Mouse (Mus musculus): ENCODE results near the gene Cym. TPM values are rescaled to one million over a fixed set of nuclear protein-coding genes. Genes with fewer than 3 reads are reported as not detected.

The Cym gene
- polyA plus RNA-seq, 1 experiment from 2014 or later = 6.3 TPM

- Histone ChIP-seq H3K9me3 (replicated peaks) (no peaks in the 10 kb centered on the region), H3K4me3 (no peak overlapping the region), H3K9ac (no peak overlapping the region), H3K4me1 (replicated peaks) (no peaks in the 10 kb centered on the region), H3K27me3 (peaks cover 14% of the 10 kb centered on the region), H3K27ac (no peak overlapping the region), H3K4me2 (no peak overlapping the region), H3K36me3 (no peaks in the 10 kb centered on the region)
- 0 out of 2 replicates have a peak, but pooled peaks have one; percentile 8 for ATAC-seq (replicated peaks; ENCODE audit: insufficient number of reproducible peaks, insufficient read depth, low FRiP score, low read depth)
- WGBS = 30% methylated on average over 6 of the region's 6 CpGs
These were observed 33.2 kb downstream of the Cym start for GRCm38 (mm10) chr3:107188226-107188899.

- Histone ChIP-seq H3K4me1 (replicated peaks) (no peaks in the 10 kb centered on the region), H3K9ac (no peak overlapping the region), H3K9me3 (replicated peaks) (no peaks in the 10 kb centered on the region), H3K4me2 (no peak overlapping the region), H3K27me3 (peaks cover 11% of the 10 kb centered on the region), H3K4me3 (no peak overlapping the region), H3K36me3 (no peaks in the 10 kb centered on the region), H3K27ac (no peak overlapping the region)
- no peak for ATAC-seq (replicated peaks; ENCODE audit: insufficient number of reproducible peaks, insufficient read depth, low FRiP score, low read depth)
- WGBS = 68% methylated on average over 4 of the region's 4 CpGs
These were observed 34.5 kb downstream of the Cym start for GRCm38 (mm10) chr3:107187022-107187421.

- Histone ChIP-seq H3K27ac (no peak overlapping the region), H3K4me3 (no peak overlapping the region), H3K4me1 (replicated peaks) (no peaks in the 10 kb centered on the region), H3K36me3 (no peaks in the 10 kb centered on the region), H3K27me3 (peaks cover 8% of the 10 kb centered on the region), H3K9ac (no peak overlapping the region), H3K4me2 (no peak overlapping the region), H3K9me3 (replicated peaks) (no peaks in the 10 kb centered on the region)
- 64% methylated on average over 3 of the region's 3 CpGs for WGBS
- no peak for ATAC-seq (replicated peaks; ENCODE audit: insufficient number of reproducible peaks, insufficient read depth, low FRiP score, low read depth)
These were observed 35.9 kb downstream of the Cym start for GRCm38 (mm10) chr3:107185597-107185996.

DNA sequence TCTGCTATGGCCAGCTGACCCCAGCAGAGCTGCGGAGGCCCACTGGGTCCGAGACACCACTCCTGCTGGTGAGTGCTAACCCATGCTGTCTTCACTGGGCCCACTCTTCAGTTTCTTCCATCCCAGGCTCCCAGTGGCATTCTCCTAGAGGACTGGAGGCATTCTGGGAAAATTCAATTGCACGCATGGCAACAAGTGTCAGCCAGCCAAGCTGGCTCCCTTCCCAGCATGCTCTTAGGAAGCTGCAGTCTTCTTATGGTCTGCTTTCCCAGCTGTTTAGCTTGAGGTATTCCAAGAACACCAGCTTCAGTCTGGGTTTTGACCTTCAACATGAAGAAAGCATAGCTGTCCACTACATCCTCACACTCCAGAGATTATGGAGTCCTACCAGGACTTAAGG lies 38.4 kb downstream of the Cym start:
- no peak overlapping the region for H3K4me2 ChIP-seq
- H3K9me3 ChIP-seq (replicated peaks) = no peaks in the 10 kb centered on the region
- no peaks in the 10 kb centered on the region for H3K27me3 ChIP-seq
- ATAC-seq (replicated peaks; ENCODE audit: insufficient number of reproducible peaks, insufficient read depth, low FRiP score, low read depth) = no peak
- H3K4me1 ChIP-seq (replicated peaks) = no peaks in the 10 kb centered on the region
- 59% methylated on average over 3 of the region's 3 CpGs for WGBS
- H3K9ac ChIP-seq = no peak overlapping the region
- no peak overlapping the region for H3K4me3 ChIP-seq
- no peaks in the 10 kb centered on the region for H3K36me3 ChIP-seq
- no peak overlapping the region for H3K27ac ChIP-seq

- no peak within 1 kb of the TSS for H3K4me2 ChIP-seq
- no peaks in the 10 kb centered on the region for H3K4me1 ChIP-seq (replicated peaks)
- no peaks in the 10 kb centered on the region for H3K36me3 ChIP-seq
- no peaks in the 10 kb centered on the region for H3K9me3 ChIP-seq (replicated peaks)
- no peak for ATAC-seq (replicated peaks; ENCODE audit: insufficient number of reproducible peaks, insufficient read depth, low FRiP score, low read depth)
- no peak within 1 kb of the TSS for H3K9ac ChIP-seq
- H3K4me3 ChIP-seq = no peak within 1 kb of the TSS
- 52% methylated on average over 1 of the region's 1 CpGs for WGBS
- no peaks in the 10 kb centered on the region for H3K27me3 ChIP-seq
- H3K27ac ChIP-seq = no peak within 1 kb of the TSS
These were observed 38.8 kb downstream of the Cym start, which contains the start of gene Kcna10 for GRCm38 (mm10) chr3:107182756-107183155. Gene Kcna10 (plus strand): TSS chr3:107183056.

GRCm38 (mm10) chr3:107180860-107181259 lies 40.7 kb downstream of the Cym start:
- Histone ChIP-seq H3K4me2 (no peak overlapping the region), H3K36me3 (no peaks in the 10 kb centered on the region), H3K27ac (no peak overlapping the region), H3K9me3 (replicated peaks) (no peaks in the 10 kb centered on the region), H3K4me3 (no peak overlapping the region), H3K4me1 (replicated peaks) (no peaks in the 10 kb centered on the region), H3K27me3 (no peaks in the 10 kb centered on the region), H3K9ac (no peak overlapping the region)
- ATAC-seq (replicated peaks; ENCODE audit: insufficient number of reproducible peaks, insufficient read depth, low FRiP score, low read depth) = no peak
- 60% methylated on average over 2 of the region's 2 CpGs for WGBS

DNA sequence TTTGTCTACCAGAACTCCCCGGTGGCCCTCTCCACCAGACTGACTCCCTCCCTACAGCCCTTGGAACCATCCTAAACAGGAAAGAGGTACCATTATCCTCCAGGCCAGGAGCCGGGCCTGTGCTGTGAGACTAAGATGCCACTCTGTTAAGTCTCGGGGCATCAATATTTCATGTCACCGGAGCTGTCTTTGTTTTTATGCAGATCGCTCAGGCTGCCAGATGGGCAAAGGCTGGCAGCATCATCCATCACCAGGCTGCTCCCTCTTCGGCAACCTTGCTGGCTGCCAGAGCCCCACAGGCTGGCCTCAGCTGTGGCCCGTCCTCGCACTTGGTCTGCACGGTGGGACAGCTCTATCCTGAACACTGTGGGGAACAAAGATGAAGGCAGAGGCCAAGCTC lies 45.0 kb downstream of the Cym start:
- no peak overlapping the region for H3K4me2 ChIP-seq
- no peaks in the 10 kb centered on the region for H3K27me3 ChIP-seq
- no peaks in the 10 kb centered on the region for H3K36me3 ChIP-seq
- WGBS = 70% methylated on average over 9 of the region's 9 CpGs
- no peaks in the 10 kb centered on the region for H3K9me3 ChIP-seq (replicated peaks)
- H3K4me3 ChIP-seq = no peak overlapping the region
- H3K9ac ChIP-seq = no peak overlapping the region
- no peaks in the 10 kb centered on the region for H3K4me1 ChIP-seq (replicated peaks)
- ATAC-seq (replicated peaks; ENCODE audit: insufficient number of reproducible peaks, insufficient read depth, low FRiP score, low read depth) = no peak
- no peak overlapping the region for H3K27ac ChIP-seq

- H3K9me3 ChIP-seq (replicated peaks) = no peaks in the 10 kb centered on the region
- 57% methylated on average over 4 of the region's 4 CpGs for WGBS
- ATAC-seq (replicated peaks; ENCODE audit: insufficient number of reproducible peaks, insufficient read depth, low FRiP score, low read depth) = no peak
- no peak overlapping the region for H3K9ac ChIP-seq
- H3K27me3 ChIP-seq = no peaks in the 10 kb centered on the region
- no peak overlapping the region for H3K4me3 ChIP-seq
- H3K36me3 ChIP-seq = no peaks in the 10 kb centered on the region
- no peak overlapping the region for H3K27ac ChIP-seq
- no peaks in the 10 kb centered on the region for H3K4me1 ChIP-seq (replicated peaks)
- H3K4me2 ChIP-seq = no peak overlapping the region
These were observed 46.0 kb downstream of the Cym start for GRCm38 (mm10) chr3:107175486-107175885.

DNA sequence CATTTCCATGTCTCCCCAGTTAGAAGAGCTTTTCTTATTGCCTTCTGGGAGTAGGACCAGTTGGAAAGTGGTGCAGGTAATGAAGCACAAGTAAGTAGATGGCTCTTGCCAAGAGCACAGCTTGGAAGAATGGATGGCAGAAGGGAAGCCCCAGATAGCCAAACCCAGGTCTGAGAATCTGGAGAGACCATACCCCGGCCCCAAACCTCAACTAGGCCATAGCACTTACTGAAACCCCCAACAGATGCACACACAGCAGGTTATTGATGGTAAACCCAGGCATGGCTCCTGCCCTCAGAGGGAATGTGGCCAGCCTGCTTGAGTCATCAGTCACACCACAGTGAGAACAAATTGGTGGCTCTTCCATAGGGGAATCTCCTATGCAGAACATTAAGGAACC lies 49.0 kb downstream of the Cym start:
- WGBS = 72% methylated on average over 1 of the region's 1 CpGs
- no peak for ATAC-seq (replicated peaks; ENCODE audit: insufficient number of reproducible peaks, insufficient read depth, low FRiP score, low read depth)
- H3K27ac ChIP-seq = no peak overlapping the region

GRCm38 (mm10) chr3:107171964-107172363 lies 49.6 kb downstream of the Cym start:
- ATAC-seq (replicated peaks; ENCODE audit: insufficient number of reproducible peaks, insufficient read depth, low FRiP score, low read depth) = no peak
- Histone ChIP-seq H3K9me3 (replicated peaks) (no peaks in the 10 kb centered on the region), H3K4me3 (no peak overlapping the region), H3K4me1 (replicated peaks) (no peaks in the 10 kb centered on the region), H3K27me3 (no peaks in the 10 kb centered on the region), H3K4me2 (no peak overlapping the region), H3K27ac (no peak overlapping the region), H3K9ac (no peak overlapping the region), H3K36me3 (no peaks in the 10 kb centered on the region)
- WGBS = 69% methylated on average over 3 of the region's 3 CpGs

More for the DNA sequence above, 49.0 kb downstream of the Cym start:
- Histone ChIP-seq H3K4me1 (replicated peaks) (no peaks in the 10 kb centered on the region), H3K9ac (no peak overlapping the region), H3K36me3 (no peaks in the 10 kb centered on the region), H3K27me3 (no peaks in the 10 kb centered on the region), H3K9me3 (replicated peaks) (no peaks in the 10 kb centered on the region), H3K4me3 (no peak overlapping the region), H3K4me2 (no peak overlapping the region)

GRCm38 (mm10) chr3:107169552-107169951 lies 52.0 kb downstream of the Cym start:
- ATAC-seq (replicated peaks; ENCODE audit: insufficient number of reproducible peaks, insufficient read depth, low FRiP score, low read depth) = no peak
- H3K4me1 ChIP-seq (replicated peaks) = no peaks in the 10 kb centered on the region
- WGBS = 59% methylated on average over 2 of the region's 2 CpGs
- H3K27ac ChIP-seq = no peak overlapping the region
- H3K4me2 ChIP-seq = no peak overlapping the region
- H3K9me3 ChIP-seq (replicated peaks) = no peaks in the 10 kb centered on the region
- H3K36me3 ChIP-seq = no peaks in the 10 kb centered on the region
- H3K27me3 ChIP-seq = 0 out of 2 replicates have a peak, but pooled peaks cover 4% of the 10 kb centered on the region
- no peak overlapping the region for H3K9ac ChIP-seq
- H3K4me3 ChIP-seq = no peak overlapping the region

GRCm38 (mm10) chr3:107162741-107163140 lies 58.8 kb downstream of the Cym start:
- Histone ChIP-seq H3K36me3 (no peaks in the 10 kb centered on the region), H3K4me2 (no peak overlapping the region), H3K9ac (no peak overlapping the region), H3K4me3 (no peak overlapping the region), H3K4me1 (replicated peaks) (peaks cover 8% of the 10 kb centered on the region; the same call in 1 of the 2 replicates), H3K9me3 (replicated peaks) (no peaks in the 10 kb centered on the region), H3K27me3 (peaks cover 31% of the 10 kb centered on the region), H3K27ac (no peak overlapping the region)
- ATAC-seq (replicated peaks; ENCODE audit: insufficient number of reproducible peaks, insufficient read depth, low FRiP score, low read depth) = no peak
- WGBS = 84% methylated on average over 2 of the region's 2 CpGs

All from heart, embryonic 15.5 days (tissue).